ENCODE assay signal across 8 mouse cellular contexts in the genomic region with DNA sequence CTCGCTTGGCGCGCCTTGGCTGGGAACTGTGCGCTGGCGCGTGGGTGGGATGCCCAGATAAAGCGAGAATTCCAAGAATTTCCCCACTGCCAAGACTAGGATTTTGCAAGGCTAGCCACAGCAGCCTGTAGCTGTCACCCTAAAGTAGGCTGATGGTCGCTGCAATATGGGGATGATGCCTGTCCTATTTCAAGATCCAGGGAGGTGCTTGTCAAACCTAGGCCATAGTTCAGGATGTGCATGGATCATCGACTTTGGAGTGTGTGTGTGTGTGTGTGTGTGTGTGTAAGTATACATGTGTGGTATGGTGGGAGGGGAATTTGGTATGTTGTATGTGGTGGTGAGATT. TPM values are rescaled to one million over a fixed set of nuclear protein-coding genes. Genes with fewer than 3 reads are reported as not detected.
DNase-seq lines count a peak whose midpoint lies in the region; ATAC-seq and TF ChIP-seq lines count a peak whose summit lies in the region.

No protein-coding gene starts in this region.

- no peaks in the 10 kb centered on the region for H3K36me3 ChIP-seq in heart, embryonic 13.5 days
- peaks cover 8% of the 10 kb centered on the region for H3K36me3 ChIP-seq in G1E (replicated peaks)
- no peaks in the 10 kb centered on the region for H3K36me3 ChIP-seq in forebrain, postnatal 0 days (ENCODE audit: insufficient read depth)

- H3K9me3 ChIP-seq in heart, embryonic 13.5 days: no peaks in the 10 kb centered on the region
- H3K9me3 ChIP-seq in G1E (replicated peaks): no peaks in the 10 kb centered on the region
- H3K9me3 ChIP-seq in forebrain, postnatal 0 days (ENCODE audit: low read length): no peaks in the 10 kb centered on the region

- H3K9ac ChIP-seq in heart, embryonic 13.5 days: peak overlapping the region; percentile 88
- peak overlapping the region; percentile 86 for H3K9ac ChIP-seq in forebrain, postnatal 0 days

- peak overlapping the region; percentile 90 for H3K27ac ChIP-seq in heart, embryonic 13.5 days (replicated peaks)
- peak overlapping the region; percentile 79 for H3K27ac ChIP-seq in forebrain, postnatal 0 days (ENCODE audit: low read depth, low read length)

- ATAC-seq in heart, embryonic 13.5 days (ENCODE audit: extremely low read depth, insufficient number of reproducible peaks, low FRiP score, low TSS enrichment): no peak
- no peak for ATAC-seq in G1E (ENCODE audit: extremely low read depth, insufficient number of reproducible peaks, low FRiP score, poor library complexity, severe bottlenecking)
- ATAC-seq in forebrain, postnatal 0 days: peak; percentile 49
- peak; percentile 19 for ATAC-seq in megakaryocyte, adult 5-6 weeks (ENCODE audit: poor library complexity, severe bottlenecking)

- H3K4me1 ChIP-seq in heart, embryonic 13.5 days: peaks cover 40% of the 10 kb centered on the region
- H3K4me1 ChIP-seq in G1E (ENCODE audit: insufficient read depth, low read depth, low read length): peaks cover 68% of the 10 kb centered on the region
- peaks cover 9% of the 10 kb centered on the region; the same call in 1 of the 2 replicates for H3K4me1 ChIP-seq in forebrain, postnatal 0 days (ENCODE audit: insufficient read depth)

- peak overlapping the region; percentile 86 for H3K4me3 ChIP-seq in heart, embryonic 13.5 days
- peak overlapping the region; percentile 91 for H3K4me3 ChIP-seq in G1E (ENCODE audit: low read depth, low read length)
- peak overlapping the region; percentile 84 for H3K4me3 ChIP-seq in forebrain, postnatal 0 days (ENCODE audit: low read depth, low read length)

- TF ChIP-seq CTCF in G1E (IDR thresholded peaks at IDR 0.05; ENCODE audit: low read depth, low read length): no peak
- no peak for TF ChIP-seq CTCF in forebrain, postnatal 0 days (IDR thresholded peaks at IDR 0.05; ENCODE audit: low read depth)

- no peak for DNase-seq in heart, adult 8-10 months (ENCODE audit: low spot score)
- DNase-seq in G1E (ENCODE audit: low spot score): no peak
- no peak for DNase-seq in forebrain, postnatal 0 days
- no peak for DNase-seq in retina, postnatal 1 day
- no peak for DNase-seq in urinary bladder, postnatal 10 days (ENCODE audit: low spot score)
- no peak for DNase-seq in spleen, postnatal 10 days (ENCODE audit: low spot score in 2 of 2)

- peak overlapping the region; percentile 85 for H3K4me2 ChIP-seq in heart, embryonic 13.5 days
- H3K4me2 ChIP-seq in forebrain, postnatal 0 days (ENCODE audit: low read depth): peak overlapping the region; percentile 96

- H3K27me3 ChIP-seq in heart, embryonic 13.5 days (replicated peaks): no peaks in the 10 kb centered on the region
- no peaks in the 10 kb centered on the region for H3K27me3 ChIP-seq in G1E (ENCODE audit: insufficient read depth, low read length)
- H3K27me3 ChIP-seq in forebrain, postnatal 0 days (ENCODE audit: insufficient read depth, low read length): no peaks in the 10 kb centered on the region

- WGBS in heart, embryonic 13.5 days: under 1% methylated on average over 9 of the region's 9 CpGs
- WGBS in forebrain, postnatal 0 days: 2% methylated on average over 9 of the region's 9 CpGs

RNA-seq across cellular contexts. Expression of a gene that starts 39.6 kb away (rescaled TPM):
- 13.2 and 13.3 TPM in 2 replicates for polyA plus RNA-seq in heart, embryonic 13.5 days (2015; fragmentation: Nextera tagmentation; extraction: Ambion mirVana)
- total RNA-seq in heart, adult 8-10 months (2022): 10 to 100 TPM; 18.7 to 27.2 (median 24.4) TPM
- 9.8 and 15.1 TPM in 2 replicates for total RNA-seq in G1E (2014; fragmentation: Nextera tagmentation)
- total RNA-seq in G1E (2017): 7.3 and 10.4 TPM in 2 replicates
- polyA plus RNA-seq in G1E (2012): 19.5 and 19.7 TPM in 2 replicates
- total RNA-seq in forebrain, postnatal 0 days (2014; rRNA removed): 13.3 and 23.0 TPM in 2 replicates
- polyA plus RNA-seq in forebrain, postnatal 0 days (2015; fragmentation: Nextera tagmentation; extraction: Ambion mirVana): 10.3 and 11.9 TPM in 2 replicates
- 9.1 and 17.9 TPM in 2 replicates for total RNA-seq in megakaryocyte, adult 5-6 weeks (2015)
- total RNA-seq in megakaryocyte, adult 5-6 weeks (2017): 12.2 and 15.9 TPM in 2 replicates

RNA-seq across cellular contexts. Expression of a gene that starts 39.7 kb away (rescaled TPM):
- polyA plus RNA-seq in heart, embryonic 13.5 days (2015; fragmentation: Nextera tagmentation; extraction: Ambion mirVana): 7.7 and 8.1 TPM in 2 replicates
- total RNA-seq in heart, adult 8-10 months (2022): 10 to 100 TPM in 3 of 4 experiments, 1 to 10 TPM in 1; 7.3 to 10.4 (median 10.2) TPM
- total RNA-seq in G1E (2014; fragmentation: Nextera tagmentation) (14.9 and 25.3 TPM in 2 replicates), G1E (2017) (11.1 and 12.0 TPM in 2 replicates)
- polyA plus RNA-seq in G1E (2012): 18.7 and 19.1 TPM in 2 replicates
- 29.7 and 32.9 TPM in 2 replicates for total RNA-seq in forebrain, postnatal 0 days (2014; rRNA removed)
- 9.0 and 9.1 TPM in 2 replicates for polyA plus RNA-seq in forebrain, postnatal 0 days (2015; fragmentation: Nextera tagmentation; extraction: Ambion mirVana)
- total RNA-seq in megakaryocyte, adult 5-6 weeks (2015): 5.3 and 12.1 TPM in 2 replicates
- total RNA-seq in megakaryocyte, adult 5-6 weeks (2017): 10.6 TPM in 2 replicates

Comparison
In these comparisons a context has a peak if more than half of its experiments do, and no peak if none do; other contexts are left out.
1. ATAC-seq: peak in forebrain, postnatal 0 days (single experiment) and megakaryocyte, adult 5-6 weeks (single experiment); none in heart, embryonic 13.5 days (single experiment) and G1E (single experiment).
2. Peak in every context shown above with its lines, with median percentiles within 50 percentile points of each other: H3K4me3 ChIP-seq.